Mouse (Mus musculus) cortical plate, adult 2 months (tissue): Measurements from ENCODE around the gene Hoxa6. TPM values are rescaled to one million over a fixed set of nuclear protein-coding genes. Genes with fewer than 3 reads are reported as not detected.

Experiments
- H3K27ac ChIP-seq: fragments of 200-500 bp; 2 replicates; pipeline ENCODE4 v1.5.1; 2012; ENCODE audit warnings: low read length, control low read depth, inconsistent platforms; ENCODE audit not compliant: insufficient read depth
- H3K4me1 ChIP-seq: fragments of 200-500 bp; 2 replicates; pipeline ENCODE4 v1.6.1; 2011; ENCODE audit warnings: low read length; ENCODE audit not compliant: control insufficient read depth, insufficient read depth
- H3K4me3 ChIP-seq: fragments of 200-500 bp; 2 replicates; pipeline ENCODE4 v1.5.1; 2011; ENCODE audit warnings: mild to moderate bottlenecking, low read length, control low read depth; ENCODE audit not compliant: insufficient read depth
- CTCF ChIP-seq: fragments of 200-500 bp; IDR thresholded peaks from 2 replicates; pipeline ENCODE4 v1.5.1; 2011; ENCODE audit warnings: mild to moderate bottlenecking, control low read depth, low read length; ENCODE audit not compliant: insufficient read depth; ENCODE audit errors: extremely low read depth
- POLR2A ChIP-seq: fragments of 200-500 bp; IDR thresholded peaks from 2 replicates; pipeline ENCODE4 v1.6.1; 2011; ENCODE audit warnings: mild to moderate bottlenecking, low read length, control low read depth; ENCODE audit not compliant: insufficient read depth; ENCODE audit errors: extremely low read depth
- polyA plus RNA-seq: library from polyadenylated mRNA; depleted of rRNA; stranded (reverse); fragments of >200 nt; gene quantifications from 2 replicates; pipeline ENCODE4 v1.2.3, GENCODE M21; 2012

The Hoxa6 gene
- polyA plus RNA-seq, 1 experiment, result not detected

GRCm38 (mm10) chr6:52190906-52191810 lies 17.4 kb downstream of the Hoxa6 start, which contains the start of gene Hoxa4:
TSS of gene Hoxa4 (minus strand) at chr6:52191753.
- no peaks in the 10 kb centered on the region for H3K4me1 ChIP-seq
- no peak within 1 kb of the TSS for H3K27ac ChIP-seq
- no peak for TF ChIP-seq POLR2A
- TF ChIP-seq CTCF, result no peak
- no peak within 1 kb of the TSS for H3K4me3 ChIP-seq

- no peak overlapping the region for H3K4me3 ChIP-seq
- no peak for TF ChIP-seq CTCF
- TF ChIP-seq POLR2A, result no peak
Observed at GRCm38 (mm10) chr6:52190410-52190809, 18.1 kb downstream of the Hoxa6 start.

GRCm38 (mm10) chr6:52189909-52190308 lies 18.6 kb downstream of the Hoxa6 start:
- Histone ChIP-seq H3K27ac (no peak overlapping the region), H3K4me1 (no peaks in the 10 kb centered on the region), H3K4me3 (no peak overlapping the region)
- TF ChIP-seq POLR2A, result no peak
- TF ChIP-seq CTCF, result no peak

More at GRCm38 (mm10) chr6:52190410-52190809, 18.1 kb downstream of the Hoxa6 start:
- Histone ChIP-seq H3K27ac (no peak overlapping the region), H3K4me1 (no peaks in the 10 kb centered on the region)

- no peak overlapping the region for H3K4me3 ChIP-seq
Observed at GRCm38 (mm10) chr6:52189172-52189591, 19.3 kb downstream of the Hoxa6 start.

DNA sequence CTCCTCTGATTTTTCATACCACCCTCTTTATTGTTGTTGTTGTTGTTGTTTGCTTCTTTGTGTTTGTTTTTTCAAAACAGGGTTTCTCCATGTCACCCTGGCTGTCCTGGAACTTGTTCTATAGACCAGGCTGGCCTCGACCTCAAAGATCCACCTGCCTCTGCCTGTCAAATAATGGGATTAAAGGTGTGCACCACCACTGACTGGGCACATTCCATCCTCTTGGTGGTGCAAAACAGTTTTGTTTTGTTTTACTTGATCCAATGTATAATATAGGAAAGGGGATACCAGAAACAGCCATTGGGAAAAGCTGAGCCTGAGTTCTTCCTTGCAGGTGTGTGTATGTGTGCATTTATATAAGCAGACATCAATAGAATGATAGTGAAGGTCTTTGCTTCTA lies 22.0 kb downstream of the Hoxa6 start:
- TF ChIP-seq POLR2A, result no peak
- no peak for TF ChIP-seq CTCF
- no peak overlapping the region for H3K4me3 ChIP-seq
- H3K4me1 ChIP-seq, result no peaks in the 10 kb centered on the region
- H3K27ac ChIP-seq, result no peak overlapping the region

More at GRCm38 (mm10) chr6:52189172-52189591, 19.3 kb downstream of the Hoxa6 start:
- no peak for TF ChIP-seq POLR2A
- no peak for TF ChIP-seq CTCF
- Histone ChIP-seq H3K27ac (no peak overlapping the region), H3K4me1 (no peaks in the 10 kb centered on the region)

GRCm38 (mm10) chr6:52185834-52186233 lies 22.7 kb downstream of the Hoxa6 start:
- Histone ChIP-seq H3K4me3 (no peak overlapping the region), H3K4me1 (no peaks in the 10 kb centered on the region), H3K27ac (no peak overlapping the region)
- no peak for TF ChIP-seq POLR2A
- no peak for TF ChIP-seq CTCF

DNA sequence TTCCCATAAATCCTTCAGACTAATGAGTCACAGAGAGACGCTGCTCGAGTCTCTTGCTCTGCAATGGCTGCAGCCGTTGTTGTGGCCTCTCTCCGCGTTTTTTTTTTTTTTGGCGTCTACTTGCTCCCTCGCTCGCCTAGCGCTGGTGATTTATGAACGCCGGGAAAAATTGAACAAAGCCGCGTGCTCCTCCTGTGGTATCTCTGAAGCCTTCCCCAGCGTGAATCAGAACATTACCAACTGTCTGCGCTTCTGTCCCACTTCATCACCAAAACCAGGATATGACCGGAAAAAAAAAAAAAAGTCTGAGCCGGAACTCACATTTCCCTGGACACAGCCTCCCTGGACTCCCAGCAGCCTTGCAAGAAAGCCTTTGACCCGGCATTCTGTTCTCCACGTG lies 23.3 kb downstream of the Hoxa6 start:
- no peak overlapping the region for H3K4me3 ChIP-seq
- TF ChIP-seq POLR2A (no peak), CTCF (no peak)
- no peaks in the 10 kb centered on the region for H3K4me1 ChIP-seq
- H3K27ac ChIP-seq, result no peak overlapping the region

- Histone ChIP-seq H3K27ac (no peak overlapping the region), H3K4me1 (no peaks in the 10 kb centered on the region), H3K4me3 (no peak overlapping the region)
- no peak for TF ChIP-seq POLR2A
- no peak for TF ChIP-seq CTCF
Observed at GRCm38 (mm10) chr6:52184668-52185067, 23.9 kb downstream of the Hoxa6 start.

DNA sequence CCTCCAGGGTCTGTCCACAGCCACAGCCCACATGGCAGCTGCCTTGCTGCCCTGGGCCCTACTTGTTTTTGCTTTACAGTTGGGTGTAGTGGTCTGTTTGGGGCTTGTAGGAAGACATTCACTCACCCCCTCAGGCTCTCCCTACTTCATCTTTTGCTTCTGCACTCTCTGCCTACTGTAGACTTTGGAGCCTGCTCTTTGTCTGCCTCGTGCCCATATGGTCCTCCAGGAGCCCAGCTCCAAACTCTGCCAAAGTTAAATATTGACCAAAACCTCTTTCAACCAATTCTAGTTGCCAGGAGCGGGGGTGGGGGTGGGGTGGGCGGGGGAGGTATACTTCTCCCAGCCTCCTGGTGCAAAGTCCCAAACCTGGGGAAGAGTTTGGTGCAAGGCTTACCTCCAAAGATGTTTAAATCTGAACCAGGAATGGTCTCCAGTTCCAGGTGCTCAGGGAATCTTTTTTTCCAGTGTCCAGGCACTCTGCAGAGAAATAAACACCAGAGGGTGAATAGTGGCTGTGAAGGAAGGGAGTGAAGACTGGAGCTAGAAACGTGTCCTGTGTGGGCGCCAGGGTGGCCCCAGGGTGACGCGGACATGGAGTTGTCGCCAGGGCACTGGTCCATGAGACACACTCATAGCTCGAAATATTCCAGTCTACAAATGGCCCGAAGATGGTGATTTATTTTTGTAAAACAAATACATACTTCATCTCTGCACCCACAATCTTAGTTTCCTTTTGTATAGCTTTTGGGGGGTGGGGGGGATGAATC lies 25.0 kb downstream of the Hoxa6 start:
- H3K4me3 ChIP-seq, result no peak overlapping the region
- H3K27ac ChIP-seq, result no peak overlapping the region
- TF ChIP-seq POLR2A (no peak), CTCF (no peak)
- no peaks in the 10 kb centered on the region for H3K4me1 ChIP-seq
